Mouse (Mus musculus) hindbrain, postnatal 0 days (tissue): ENCODE results near the gene Mfap4. TPM values are rescaled to one million over a fixed set of nuclear protein-coding genes. Genes with fewer than 3 reads are reported as not detected.
A peak's percentile ranks its signal among the peaks of the same experiment; 100 is the strongest.

Experiments
- ATAC-seq: fragments of 200-750 bp; cut with Nextera tagmentation; 2 replicates; pipeline ENCODE4 v1.8.0; 2017; ENCODE audit warnings: mild to moderate bottlenecking, moderate TSS enrichment, moderate library complexity
- DNase-seq: peaks from one replicate; pipeline ENCODE4 v3.0.0-alpha.2; 2015; ENCODE audit warnings: low spot score
- H3K27ac ChIP-seq: fragments of 300-500 bp; sonication (generic); 2 replicates; pipeline ENCODE4 v1.5.1; 2014; ENCODE audit warnings: mild to moderate bottlenecking
- H3K27me3 ChIP-seq: fragments of 300-500 bp; sonication (generic); 2 replicates; pipeline ENCODE4 v1.6.1; 2014; ENCODE audit warnings: low read length, mixed read lengths; ENCODE audit not compliant: insufficient read depth
- H3K36me3 ChIP-seq: fragments of 300-500 bp; sonication (generic); 2 replicates; pipeline ENCODE4 v1.6.1; 2014; ENCODE audit warnings: low read length, mixed read lengths; ENCODE audit not compliant: insufficient read depth
- H3K4me1 ChIP-seq: fragments of 300-500 bp; sonication (generic); 2 replicates; pipeline ENCODE4 v1.6.1; 2014; ENCODE audit warnings: antibody characterized with exemption, low read length, mixed read lengths; ENCODE audit not compliant: insufficient read depth
- H3K4me2 ChIP-seq: fragments of 300-500 bp; sonication (generic); 2 replicates; pipeline ENCODE4 v1.6.1; 2014; ENCODE audit warnings: low read depth, mild to moderate bottlenecking, low read length, moderate library complexity, mixed read lengths
- H3K4me3 ChIP-seq: fragments of 300-500 bp; sonication (generic); 2 replicates; pipeline ENCODE4 v1.5.1; 2014; ENCODE audit warnings: low read length
- H3K9ac ChIP-seq: fragments of 300-500 bp; sonication (generic); replicated peaks from 2 replicates; pipeline ENCODE4 v1.6.1; 2014; ENCODE audit warnings: mild to moderate bottlenecking, low read length, moderate library complexity, mixed read lengths
- H3K9me3 ChIP-seq: fragments of 300-500 bp; sonication (generic); 2 replicates; pipeline ENCODE4 v1.6.1; 2016; ENCODE audit warnings: low read length, mixed read lengths
- CTCF ChIP-seq: IDR thresholded peaks from 2 replicates; pipeline ENCODE4 v1.5.1; 2016; ENCODE audit warnings: antibody characterized with exemption, control low read depth, low read depth
- WGBS: fragments of 180-500 bp; shearing (Covaris S2); extraction: QIAGEN DNeasy Blood & Tissue Kit; methylation state at CpG from one replicate; pipeline ENCODE4 v1.1.7; 2014; 5-methylcytosine and 5-hydroxymethylcytosine counted together
- polyA plus RNA-seq: library from polyadenylated mRNA; unstranded; fragments of >200 nt; fragmentation: Nextera tagmentation; extraction: Ambion mirVana; gene quantifications from 2 replicates; pipeline ENCODE4 v1.2.1, GENCODE M21; 2015
- total RNA-seq: library from RNA; depleted of rRNA; stranded (reverse); fragments of >200 nt; gene quantifications from 2 replicates; pipeline ENCODE4 v1.2.3, GENCODE M21; 2014

The Mfap4 gene
- total and polyA plus RNA-seq, 2 experiments from 2014 or later: 43.3 to 68.1 TPM

- peak; percentile 69 for TF ChIP-seq CTCF
- Histone ChIP-seq H3K4me3 (no peak overlapping the region), H3K4me2 (no peak overlapping the region), H3K27me3 (no peaks in the 10 kb centered on the region), H3K36me3 (peaks cover 29% of the 10 kb centered on the region), H3K9me3 (no peaks in the 10 kb centered on the region), H3K27ac (no peak overlapping the region), H3K4me1 (no peaks in the 10 kb centered on the region), H3K9ac (no peak overlapping the region)
- ATAC-seq (no peak), DNase-seq (peak; percentile 53)
- 33% methylated on average over 3 of the region's 3 CpGs for WGBS
Measured at GRCm38 (mm10) chr11:61514953-61515352, 29.7 kb downstream of the Mfap4 start.

- WGBS: 89% methylated on average over 1 of the region's 1 CpGs
- no peak for ATAC-seq
- DNase-seq: no peak
- H3K4me2 ChIP-seq: no peak overlapping the region
- H3K4me1 ChIP-seq: no peaks in the 10 kb centered on the region
- no peaks in the 10 kb centered on the region for H3K9me3 ChIP-seq
- TF ChIP-seq CTCF: no peak
- H3K4me3 ChIP-seq: no peak overlapping the region
- H3K9ac ChIP-seq: no peak overlapping the region
- H3K36me3 ChIP-seq: peaks cover 52% of the 10 kb centered on the region
- no peaks in the 10 kb centered on the region for H3K27me3 ChIP-seq
- H3K27ac ChIP-seq: no peak overlapping the region
Measured at GRCm38 (mm10) chr11:61517971-61518370, 32.7 kb downstream of the Mfap4 start.

GRCm38 (mm10) chr11:61518871-61519270 lies 33.6 kb downstream of the Mfap4 start:
- WGBS: 91% methylated on average over 3 of the region's 3 CpGs
- no peak for ATAC-seq
- Histone ChIP-seq H3K36me3 (peaks cover 49% of the 10 kb centered on the region), H3K27ac (no peak overlapping the region), H3K4me3 (no peak overlapping the region), H3K9ac (no peak overlapping the region), H3K4me2 (no peak overlapping the region), H3K4me1 (no peaks in the 10 kb centered on the region), H3K27me3 (no peaks in the 10 kb centered on the region), H3K9me3 (no peaks in the 10 kb centered on the region)
- no peak for TF ChIP-seq CTCF
- no peak for DNase-seq

GRCm38 (mm10) chr11:61519484-61520107 lies 34.4 kb downstream of the Mfap4 start:
- WGBS: 80% methylated on average over 3 of the region's 3 CpGs
- H3K4me1 ChIP-seq: no peaks in the 10 kb centered on the region
- no peaks in the 10 kb centered on the region for H3K27me3 ChIP-seq
- ATAC-seq (no peak), DNase-seq (no peak)
- H3K4me3 ChIP-seq: no peak overlapping the region
- no peak overlapping the region for H3K4me2 ChIP-seq
- no peaks in the 10 kb centered on the region for H3K9me3 ChIP-seq
- peaks cover 49% of the 10 kb centered on the region for H3K36me3 ChIP-seq
- no peak overlapping the region for H3K9ac ChIP-seq
- H3K27ac ChIP-seq: no peak overlapping the region
- no peak for TF ChIP-seq CTCF

- WGBS: 63% methylated on average over 1 of the region's 1 CpGs
Measured at GRCm38 (mm10) chr11:61526872-61527271, 41.6 kb downstream of the Mfap4 start.

GRCm38 (mm10) chr11:61529268-61529713 lies 44.1 kb downstream of the Mfap4 start:
- ATAC-seq (peak; percentile 90), DNase-seq (peak; percentile 51)
- H3K27me3 ChIP-seq: no peaks in the 10 kb centered on the region
- H3K36me3 ChIP-seq: no peaks in the 10 kb centered on the region
- no peaks in the 10 kb centered on the region for H3K9me3 ChIP-seq
- H3K4me3 ChIP-seq: no peak overlapping the region
- H3K27ac ChIP-seq: peak overlapping the region; percentile 69; the same call in 1 of the 2 replicates
- no peak overlapping the region for H3K4me2 ChIP-seq
- no peak for TF ChIP-seq CTCF
- WGBS: 14% methylated on average over 4 of the region's 4 CpGs
- H3K4me1 ChIP-seq: no peaks in the 10 kb centered on the region; the same call in 1 of the 2 replicates
- H3K9ac ChIP-seq: no peak overlapping the region

More at GRCm38 (mm10) chr11:61526872-61527271, 41.6 kb downstream of the Mfap4 start:
- Histone ChIP-seq H3K4me1 (no peaks in the 10 kb centered on the region; the same call in 1 of the 2 replicates), H3K9ac (no peak overlapping the region), H3K4me2 (no peak overlapping the region), H3K27ac (no peak overlapping the region), H3K9me3 (no peaks in the 10 kb centered on the region), H3K4me3 (no peak overlapping the region), H3K36me3 (peaks cover 11% of the 10 kb centered on the region; the same call in 1 of the 2 replicates), H3K27me3 (no peaks in the 10 kb centered on the region)
- no peak for TF ChIP-seq CTCF
- DNase-seq (peak; percentile 33), ATAC-seq (no peak)

- no peak overlapping the region for H3K4me2 ChIP-seq
- no peak for ATAC-seq
Measured at GRCm38 (mm10) chr11:61532820-61533219, 47.6 kb downstream of the Mfap4 start.

More at GRCm38 (mm10) chr11:61532820-61533219, 47.6 kb downstream of the Mfap4 start:
- Histone ChIP-seq H3K9me3 (no peaks in the 10 kb centered on the region), H3K27me3 (no peaks in the 10 kb centered on the region), H3K4me1 (no peaks in the 10 kb centered on the region; the same call in 1 of the 2 replicates), H3K4me3 (no peak overlapping the region), H3K27ac (no peak overlapping the region), H3K9ac (no peak overlapping the region), H3K36me3 (no peaks in the 10 kb centered on the region)
- 86% methylated on average over 2 of the region's 2 CpGs for WGBS
- TF ChIP-seq CTCF: no peak
- no peak for DNase-seq
